Mouse (Mus musculus): ENCODE measurements around the gene Hoxb7.

GRCm38 (mm10) chr11:96250901-96251300 lies 35.5 kb upstream of the Hoxb7 start:
- TF ChIP-seq POLR2A (IDR thresholded peaks at IDR 0.05; ENCODE audit: low read depth, low read length) (no peak), CTCF (IDR thresholded peaks at IDR 0.05; ENCODE audit: extremely low read depth, insufficient read length, insufficient replicate concordance, low read depth, low read length) (no peak)
